Mouse (Mus musculus): Measurements from ENCODE around the gene 2310030G06Rik.

2310030G06Rik gene

GRCm38 (mm10) chr9:50700921-50701691, 45.2 kb downstream of the 2310030G06Rik start:
- peak; percentile 84 for DNase-seq (ENCODE audit: low read depth, low spot score)

- peak; percentile 82 for DNase-seq (ENCODE audit: low read depth, low spot score)
These were observed 47.6 kb downstream of the 2310030G06Rik start for GRCm38 (mm10) chr9:50698418-50699409.

GRCm38 (mm10) chr9:50697706-50698041, 48.7 kb downstream of the 2310030G06Rik start:
- peak; percentile 98 for DNase-seq (ENCODE audit: low read depth, low spot score)

- no peak for DNase-seq (ENCODE audit: low read depth, low spot score)
These were observed 49.3 kb downstream of the 2310030G06Rik start for GRCm38 (mm10) chr9:50696851-50697705.

- DNase-seq (ENCODE audit: low read depth, low spot score), result no peak
These were observed 51.2 kb downstream of the 2310030G06Rik start for GRCm38 (mm10) chr9:50695153-50695552.

GRCm38 (mm10) chr9:50693631-50694030, 52.7 kb downstream of the 2310030G06Rik start:
- peak; percentile 85 for DNase-seq (ENCODE audit: low read depth, low spot score)

GRCm38 (mm10) chr9:50692626-50693580, 53.4 kb downstream of the 2310030G06Rik start:
- DNase-seq (ENCODE audit: low read depth, low spot score), result peak; percentile 49

Measured in brain, adult 2 months (tissue).